Mouse (Mus musculus): ENCODE results near the gene Hoxb7. TPM values are rescaled to one million over a fixed set of nuclear protein-coding genes. Genes with fewer than 3 reads are reported as not detected.

The Hoxb7 gene
- total RNA-seq, 2 experiments from 2014 or later, result 1.5 to 1.6 TPM

- intact Hi-C loops (cut with DNase I; ENCODE audit: low total_unique reads), result no loop called here
- DNase-seq, result no peak
Observed at GRCm38 (mm10) chr11:96297428-96297827, 11.0 kb downstream of the Hoxb7 start.

- DNase-seq, result no peak
- intact Hi-C loops (cut with DNase I; ENCODE audit: low total_unique reads), result no loop called here
Observed at GRCm38 (mm10) chr11:96297968-96298635, 11.7 kb downstream of the Hoxb7 start.

- intact Hi-C loops (cut with DNase I; ENCODE audit: low total_unique reads), result no loop called here
Observed at GRCm38 (mm10) chr11:96298895-96299667, 12.7 kb downstream of the Hoxb7 start.

GRCm38 (mm10) chr11:96299781-96300180 lies 13.4 kb downstream of the Hoxb7 start:
- DNase-seq, result no peak
- intact Hi-C loops (cut with DNase I; ENCODE audit: low total_unique reads), result loop anchor here (5.0 to 10.0 kb wide), 2 partner anchors 105 to 238 kb away; no protein-coding TSS in a partner anchor

More at GRCm38 (mm10) chr11:96298895-96299667, 12.7 kb downstream of the Hoxb7 start:
- DNase-seq, result no peak

- DNase-seq, result no peak
- intact Hi-C loops (cut with DNase I; ENCODE audit: low total_unique reads), result loop anchor here (5.0 to 10.0 kb wide), 2 partner anchors 104 to 237 kb away; no protein-coding TSS in a partner anchor
Observed at GRCm38 (mm10) chr11:96300354-96301063, 14.1 kb downstream of the Hoxb7 start.

GRCm38 (mm10) chr11:96301064-96301431 lies 14.6 kb downstream of the Hoxb7 start:
- intact Hi-C loops (cut with DNase I; ENCODE audit: low total_unique reads), result loop anchor here (5.0 to 10.0 kb wide), 2 partner anchors 104 to 236 kb away; no protein-coding TSS in a partner anchor
- no peak for DNase-seq

- intact Hi-C loops (cut with DNase I; ENCODE audit: low total_unique reads), result loop anchor here (5.0 to 10.0 kb wide), 2 partner anchors 103 to 235 kb away; no protein-coding TSS in a partner anchor
Observed at GRCm38 (mm10) chr11:96301837-96302236, 15.4 kb downstream of the Hoxb7 start.

GRCm38 (mm10) chr11:96302381-96303150 lies 16.1 kb downstream of the Hoxb7 start:
- no peak for DNase-seq
- intact Hi-C loops (cut with DNase I; ENCODE audit: low total_unique reads), result loop anchor here (5.0 to 10.0 kb wide), 2 partner anchors 102 to 235 kb away; no protein-coding TSS in a partner anchor

More at GRCm38 (mm10) chr11:96301837-96302236, 15.4 kb downstream of the Hoxb7 start:
- no peak for DNase-seq

- DNase-seq, result peak; percentile 66
- intact Hi-C loops (cut with DNase I; ENCODE audit: low total_unique reads), result loop anchor here (5.0 to 10.0 kb wide), 2 partner anchors 101 to 234 kb away; no protein-coding TSS in a partner anchor
Observed at GRCm38 (mm10) chr11:96303151-96304099, 17.0 kb downstream of the Hoxb7 start, which contains the start of gene Hoxb5. Gene Hoxb5 (plus strand): TSS chr11:96303336.

GRCm38 (mm10) chr11:96304381-96305195 lies 18.2 kb downstream of the Hoxb7 start:
- no peak for DNase-seq
- intact Hi-C loops (cut with DNase I; ENCODE audit: low total_unique reads), result loop anchor here (5.0 to 10.0 kb wide), 2 partner anchors 100 to 233 kb away; no protein-coding TSS in a partner anchor

GRCm38 (mm10) chr11:96305505-96306182 lies 19.2 kb downstream of the Hoxb7 start:
- no peak for DNase-seq
- intact Hi-C loops (cut with DNase I; ENCODE audit: low total_unique reads), result loop anchor here (10.0 kb wide), 1 partner anchor 99 kb away; no protein-coding TSS in a partner anchor

GRCm38 (mm10) chr11:96306183-96306907 lies 19.9 kb downstream of the Hoxb7 start:
- intact Hi-C loops (cut with DNase I; ENCODE audit: low total_unique reads), result loop anchor here (10.0 kb wide), 1 partner anchor 98 kb away; no protein-coding TSS in a partner anchor
- DNase-seq, result no peak

- DNase-seq, result no peak
- intact Hi-C loops (cut with DNase I; ENCODE audit: low total_unique reads), result loop anchor here (10.0 kb wide), 1 partner anchor 98 kb away; no protein-coding TSS in a partner anchor
Observed at GRCm38 (mm10) chr11:96306908-96307269, 20.5 kb downstream of the Hoxb7 start.

GRCm38 (mm10) chr11:96308763-96309162 lies 22.3 kb downstream of the Hoxb7 start:
- no peak for DNase-seq
- intact Hi-C loops (cut with DNase I; ENCODE audit: low total_unique reads), result loop anchor here (10.0 kb wide), 1 partner anchor 96 kb away; no protein-coding TSS in a partner anchor

- intact Hi-C loops (cut with DNase I; ENCODE audit: low total_unique reads), result loop anchor here (10.0 kb wide), 1 partner anchor 96 kb away; no protein-coding TSS in a partner anchor
- DNase-seq, result no peak
Observed at GRCm38 (mm10) chr11:96309288-96309687, 22.9 kb downstream of the Hoxb7 start.

Data from gastrocnemius, postnatal 14 days (tissue).